Mouse (Mus musculus) spleen, postnatal 14 days (tissue): ENCODE results near the gene Gpr156.
"Not testable (repeated sequence)": the region's sequence is repeated elsewhere in the genome, so short reads cannot be mapped to it uniquely, and the experiment has no call there.

Experiments
- DNase-seq, 2 experiments: peaks; one replicate each; pipeline ENCODE4 v3.0.0; 2021 to 2022; ENCODE audit warnings: low spot score in 2 of 2

Gpr156 gene

DNA sequence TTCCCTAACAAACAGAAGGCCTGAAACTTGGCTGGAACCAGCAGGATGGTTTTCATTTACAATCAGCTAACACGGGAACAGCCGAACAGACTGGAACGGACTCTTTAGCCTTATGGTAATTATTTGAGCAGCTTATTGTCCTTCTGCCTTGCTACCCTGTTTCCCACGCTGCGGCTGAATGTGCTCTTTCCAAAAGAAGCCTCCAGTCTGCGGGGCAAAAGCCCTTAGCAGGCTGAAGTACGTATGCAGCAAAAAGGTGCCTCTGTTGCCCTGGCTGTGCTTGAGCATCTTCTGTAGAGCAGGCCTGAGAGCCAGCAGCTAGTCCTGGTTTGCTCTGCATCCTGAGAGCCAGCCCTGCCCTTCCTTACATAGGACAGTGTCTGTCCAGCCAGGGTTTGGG lies 83.9 kb downstream of the Gpr156 start:
- DNase-seq, result no peak

DNA sequence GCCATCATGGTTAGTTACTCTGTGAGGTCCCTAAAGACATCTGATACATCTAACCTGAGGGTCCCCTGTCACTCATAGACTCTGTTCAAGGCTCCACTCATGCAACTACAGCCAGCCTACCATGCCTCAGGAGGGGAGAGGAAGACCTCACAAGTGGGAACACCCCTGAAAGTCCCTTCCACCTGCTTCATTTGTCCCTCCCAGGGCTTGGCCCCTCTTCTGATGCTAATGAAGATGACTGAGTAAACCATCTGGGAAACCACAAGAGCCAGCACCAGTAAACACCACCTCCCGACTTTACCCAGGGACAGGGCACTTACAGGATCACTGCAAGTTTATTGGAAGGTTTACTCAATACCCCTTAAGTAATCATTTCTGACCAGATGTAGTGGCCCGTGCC lies 85.5 kb downstream of the Gpr156 start:
- DNase-seq, result no peak

DNA sequence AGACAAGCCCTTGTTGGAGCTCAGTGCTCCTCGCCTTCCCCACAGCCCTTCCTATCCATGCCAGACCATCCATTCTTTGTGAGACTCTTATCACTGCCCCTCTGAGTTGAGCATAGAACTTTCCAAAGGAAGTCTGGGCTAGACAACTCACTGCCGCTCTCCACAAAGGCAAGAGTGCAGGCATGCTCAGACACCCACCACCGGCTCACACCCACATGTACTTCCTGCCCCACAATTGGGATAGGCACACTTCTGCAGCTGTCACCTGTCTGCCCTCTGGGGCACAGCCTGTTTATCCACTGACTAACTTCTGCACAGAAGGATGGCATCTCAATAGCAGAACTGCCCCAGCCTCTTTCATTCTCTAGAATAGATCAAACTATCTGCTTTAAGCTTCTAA lies 86.2 kb downstream of the Gpr156 start:
- DNase-seq, result no peak

DNA sequence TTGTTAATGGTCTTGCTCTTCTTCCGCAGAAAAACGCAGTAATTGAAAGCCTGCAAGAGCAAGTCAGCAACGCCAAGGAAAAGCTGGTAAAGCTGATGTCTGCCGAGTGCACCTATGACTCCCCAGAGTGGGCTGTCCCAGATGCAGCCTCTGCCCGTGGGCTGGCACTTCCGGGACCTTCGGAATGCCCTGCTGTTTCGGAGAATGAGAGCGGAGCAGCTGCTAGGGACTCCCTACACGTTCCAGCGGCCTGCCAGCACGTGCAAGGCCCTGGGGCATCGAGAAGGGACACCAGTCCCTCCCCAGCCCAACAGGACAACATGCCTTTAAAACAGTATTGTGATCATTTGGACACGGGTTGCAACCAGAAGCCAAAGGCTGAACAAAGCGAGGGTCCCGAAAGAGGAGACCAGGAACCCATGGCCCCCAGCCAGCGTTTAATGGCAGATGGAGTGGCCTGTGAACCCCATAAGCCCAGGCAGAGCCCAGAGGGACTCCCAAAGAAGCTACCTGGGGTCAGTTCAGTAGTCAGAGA lies 88.3 kb downstream of the Gpr156 start:
- no peak for DNase-seq

DNA sequence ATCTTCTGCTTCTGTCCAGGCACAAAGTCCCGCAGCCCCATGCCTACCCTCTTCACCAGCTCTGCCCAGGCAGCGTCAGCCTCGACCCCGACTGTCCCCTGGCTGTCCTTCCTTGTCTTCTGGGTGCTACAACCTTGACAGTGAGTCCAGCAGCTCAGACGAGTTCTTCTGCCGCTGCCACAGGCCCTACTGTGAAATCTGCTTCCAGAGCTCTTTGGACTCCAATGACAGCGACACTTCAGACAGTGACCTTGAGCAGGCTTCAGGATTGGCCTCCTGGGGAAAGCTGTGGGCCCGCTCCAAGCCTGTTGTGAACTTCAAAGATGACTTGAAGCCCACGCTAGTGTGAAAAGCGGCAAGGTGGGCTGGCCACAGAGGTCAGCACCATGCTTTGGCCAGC lies 89.2 kb downstream of the Gpr156 start:
- DNase-seq, result no peak

DNA sequence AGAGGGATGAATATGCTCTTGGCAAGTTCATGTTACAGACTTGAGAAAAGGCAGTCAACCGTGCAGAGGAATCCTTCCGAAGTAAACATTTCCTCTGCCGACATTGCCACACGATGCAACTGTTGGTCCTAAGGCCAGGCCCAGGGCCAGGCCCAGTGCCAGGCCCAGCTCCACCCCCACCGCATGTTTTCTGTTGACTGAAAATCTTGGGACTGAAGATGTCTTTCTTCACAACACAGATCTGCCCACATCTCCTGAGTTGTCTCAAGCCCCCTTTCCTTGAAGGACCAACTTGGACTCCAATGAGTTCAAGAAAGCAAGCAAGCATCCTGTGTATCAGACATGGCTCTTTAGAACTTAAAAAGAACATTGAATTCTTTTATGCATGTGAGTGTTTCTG lies 92.1 kb downstream of the Gpr156 start:
- DNase-seq, result no peak

DNA sequence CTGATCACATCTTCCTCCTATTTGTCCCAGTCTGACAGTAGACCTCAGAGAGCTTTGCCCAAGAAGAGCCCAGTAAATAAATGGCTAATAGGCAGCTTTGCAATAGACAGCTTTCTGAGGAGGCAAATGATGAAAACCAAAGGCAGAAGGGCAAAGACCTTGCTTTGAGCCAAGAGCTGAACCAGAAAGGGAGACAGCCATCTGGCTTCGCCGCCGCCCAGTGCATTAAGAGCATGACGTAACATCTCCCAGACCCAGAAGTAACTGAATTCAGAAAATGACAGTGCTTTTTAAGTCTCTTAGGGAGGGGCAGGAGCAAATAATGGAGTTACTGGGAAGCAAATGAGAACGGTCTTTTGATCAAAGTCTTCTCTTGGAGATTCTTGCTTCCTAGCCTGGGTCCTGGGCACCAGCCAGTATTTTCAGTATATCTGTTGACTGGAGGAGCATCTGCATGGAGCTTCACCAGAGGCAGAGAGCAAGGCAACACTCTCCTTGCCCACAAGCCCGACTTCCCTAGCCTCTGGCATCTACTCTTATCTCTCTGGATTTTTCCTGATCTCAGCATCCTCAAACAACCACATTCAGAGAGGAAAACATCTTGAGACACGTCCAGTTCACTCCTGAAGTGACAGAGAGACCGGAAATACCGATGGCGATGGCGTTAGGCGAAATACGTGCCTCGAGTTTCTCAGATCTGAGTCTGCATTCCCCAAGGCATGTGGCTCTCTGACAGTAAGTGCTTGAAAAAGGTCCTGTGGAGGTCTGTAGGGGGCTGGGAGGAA lies 92.9 kb downstream of the Gpr156 start:
- no peak for DNase-seq

DNA sequence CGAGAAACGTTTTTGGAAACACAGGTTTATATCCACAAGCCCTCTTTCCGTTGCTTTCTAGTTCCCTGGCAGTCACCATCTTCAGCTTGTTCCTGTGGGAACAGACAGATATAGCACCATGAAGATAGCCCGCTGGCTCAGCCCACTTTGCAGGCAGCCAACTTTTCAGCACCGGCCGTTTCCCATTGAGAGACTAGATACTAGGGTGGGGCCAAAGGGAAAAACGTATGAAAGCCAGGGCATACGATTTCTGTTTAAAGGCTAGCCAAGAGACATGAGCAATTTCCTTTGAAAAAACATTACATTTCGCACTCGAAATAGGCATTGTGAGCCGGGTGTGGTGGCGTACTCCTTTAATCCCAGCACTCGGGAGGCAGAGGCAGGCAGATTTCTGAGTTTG lies 95.2 kb downstream of the Gpr156 start:
- DNase-seq, result no peak

DNA sequence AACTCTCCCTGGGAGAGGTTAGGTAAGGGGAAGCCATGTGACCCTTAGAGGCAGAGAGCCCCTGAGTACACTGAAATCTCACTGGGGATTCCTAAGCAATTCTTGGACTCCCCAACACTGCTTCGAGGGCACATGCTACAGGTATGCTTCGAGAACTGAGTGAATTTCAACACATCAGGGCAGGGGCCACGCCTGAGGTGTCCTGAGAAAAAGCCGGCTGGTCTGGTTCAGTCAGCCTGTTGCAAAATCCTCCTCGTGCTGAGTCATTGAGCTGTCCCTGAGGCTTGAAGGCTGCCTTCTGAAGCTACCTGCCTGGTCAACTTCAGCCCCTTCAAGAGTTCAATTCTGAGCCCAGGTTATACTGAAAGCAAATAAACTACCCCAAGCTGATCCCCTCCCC lies 96.1 kb downstream of the Gpr156 start:
- no peak for DNase-seq

DNA sequence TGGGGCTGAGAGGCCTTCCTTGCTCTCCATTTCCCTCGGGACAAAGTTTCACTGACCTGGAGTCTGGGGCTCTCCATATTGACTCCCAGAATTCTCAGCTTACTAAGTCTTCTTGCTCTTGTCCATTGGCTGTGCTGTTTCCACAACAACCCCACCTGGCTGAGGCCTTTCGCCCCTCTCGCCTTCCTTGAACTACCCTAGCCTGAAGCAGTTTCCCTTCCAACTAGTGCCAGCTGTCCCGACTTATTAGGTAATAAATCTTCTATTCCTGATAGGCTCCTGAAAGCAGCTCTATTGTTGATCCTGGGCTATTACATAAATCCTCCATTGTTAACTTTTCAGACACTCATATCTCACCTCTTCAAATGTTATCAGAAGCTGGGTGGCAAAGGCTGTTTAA lies 96.6 kb downstream of the Gpr156 start:
- DNase-seq, result no peak

DNA sequence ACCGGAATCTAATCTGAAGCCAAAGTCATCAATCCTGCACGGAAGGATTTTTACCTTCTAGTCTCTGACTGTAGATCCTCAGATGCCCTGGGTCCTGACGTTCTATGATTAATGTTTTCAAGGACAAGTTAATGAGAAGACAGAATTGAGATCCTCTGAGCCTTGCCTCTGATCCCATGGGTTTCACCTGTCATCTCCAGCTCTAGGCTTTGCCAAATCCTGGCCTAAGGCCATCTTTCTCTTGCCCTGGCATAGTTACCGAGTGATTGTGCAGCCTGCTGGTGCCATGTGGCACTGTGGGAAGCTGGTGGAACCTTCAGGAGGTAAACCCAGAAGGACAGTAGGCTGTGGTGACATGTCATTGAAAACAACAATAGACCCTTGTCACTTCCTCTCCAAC lies 98.7 kb downstream of the Gpr156 start:
- no peak for DNase-seq

DNA sequence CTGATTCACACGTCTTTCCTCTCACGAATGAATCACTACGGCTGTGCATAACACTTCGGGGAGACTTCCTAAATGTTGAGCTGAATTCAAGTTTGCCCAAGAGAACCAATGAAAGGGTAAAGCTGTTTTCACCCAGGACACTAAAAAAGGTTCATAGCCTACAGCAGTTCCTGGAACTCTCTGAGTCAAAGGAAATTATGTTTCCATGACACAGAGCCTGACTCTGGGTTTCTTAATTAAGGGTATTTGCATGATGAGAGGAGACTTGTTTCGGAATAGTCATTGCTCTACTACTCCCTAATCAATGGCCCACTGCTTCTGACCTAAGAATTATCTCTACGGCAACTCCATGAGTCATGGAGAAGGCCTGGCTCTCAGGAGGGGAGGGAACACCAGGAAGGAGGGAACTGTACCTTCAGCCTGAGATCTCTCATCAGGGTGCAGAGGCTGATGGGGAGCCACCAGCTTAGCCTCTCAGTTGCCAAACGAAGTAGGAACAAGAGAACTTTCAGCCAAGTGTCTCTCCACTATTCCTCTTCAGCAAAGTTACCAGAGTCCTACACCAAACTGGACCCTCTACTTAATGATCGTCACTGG lies 100.7 kb downstream of the Gpr156 start:
- no peak for DNase-seq

DNA sequence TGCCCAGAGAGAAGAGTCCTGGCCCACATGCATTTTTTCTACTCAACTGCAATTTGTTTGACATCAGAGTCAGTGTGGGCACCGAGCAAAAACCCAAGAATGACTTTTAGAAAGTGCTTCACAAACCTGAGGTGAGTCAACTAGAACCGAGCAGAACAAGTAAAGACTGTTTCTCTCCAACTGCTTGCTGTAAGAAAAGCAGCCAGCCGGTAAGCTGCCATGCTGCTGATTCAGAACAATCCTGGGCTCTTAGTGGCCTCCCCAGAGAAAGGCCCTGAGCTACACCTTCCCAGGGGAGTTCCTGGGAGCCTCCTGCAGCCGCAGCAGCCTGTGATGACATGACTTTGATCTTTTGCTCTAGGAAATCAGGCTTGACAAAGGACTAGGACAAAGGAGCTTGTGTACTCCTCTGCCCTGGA lies 101.7 kb downstream of the Gpr156 start:
- no peak for DNase-seq

DNA sequence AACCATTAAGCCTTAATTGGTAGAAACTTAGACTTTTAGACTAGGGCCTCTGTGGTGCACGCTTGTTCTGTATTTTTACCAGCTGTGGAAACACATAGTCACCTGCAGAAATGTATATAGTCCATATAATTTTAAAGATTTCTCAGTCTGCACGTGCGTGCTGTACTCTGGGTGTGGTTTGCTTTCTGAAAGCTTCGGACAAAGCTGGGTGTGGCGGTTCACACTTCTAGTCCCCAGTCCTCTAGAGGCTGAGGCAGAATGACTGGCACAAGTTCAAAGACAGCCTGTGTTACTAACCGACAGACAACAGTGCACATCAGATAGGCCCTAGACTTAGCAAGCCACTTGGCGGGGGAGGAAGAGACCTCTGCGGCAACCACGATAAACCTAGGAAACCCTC lies 116.3 kb downstream of the Gpr156 start:
- DNase-seq, result no peak

DNA sequence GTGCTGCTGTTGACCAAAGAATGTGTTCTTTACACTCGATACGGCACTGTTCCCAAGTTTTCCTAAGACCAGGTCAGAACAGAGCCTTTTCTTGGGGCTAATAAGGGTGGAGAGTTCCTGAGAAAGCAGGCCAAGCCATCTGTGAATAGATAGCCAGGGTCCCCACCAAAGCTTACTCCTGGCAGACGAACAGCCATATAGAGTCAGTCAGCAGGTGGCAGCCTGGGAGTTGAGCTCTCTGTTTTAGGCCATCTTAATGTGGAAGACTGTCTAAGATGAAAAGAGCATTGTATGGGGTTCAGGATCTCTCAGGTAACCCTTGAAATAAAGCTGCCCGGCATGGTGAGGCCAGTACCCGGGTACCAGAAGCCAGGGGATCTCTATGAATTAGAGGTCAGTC lies 116.8 kb downstream of the Gpr156 start:
- DNase-seq, result no peak

DNA sequence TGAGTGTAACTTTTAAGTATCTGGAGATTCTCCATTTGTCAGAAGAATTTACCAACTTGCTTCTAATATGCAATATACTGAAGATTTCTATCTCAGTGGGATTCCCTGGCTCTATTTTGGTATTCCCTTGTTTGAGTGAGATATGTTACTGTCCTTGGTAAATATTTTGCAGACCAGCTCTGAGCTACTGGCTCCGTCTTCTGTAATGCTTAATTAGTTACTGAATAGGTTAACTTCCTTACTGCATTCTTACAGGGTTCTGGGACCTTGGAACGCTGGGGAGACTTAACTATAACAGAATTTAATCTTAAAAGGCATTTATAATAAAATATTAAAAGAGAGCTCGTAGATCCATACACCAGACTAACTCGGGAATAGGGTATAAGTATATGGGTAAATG lies 121.8 kb downstream of the Gpr156 start:
- DNase-seq, result not testable (repeated sequence)

DNA sequence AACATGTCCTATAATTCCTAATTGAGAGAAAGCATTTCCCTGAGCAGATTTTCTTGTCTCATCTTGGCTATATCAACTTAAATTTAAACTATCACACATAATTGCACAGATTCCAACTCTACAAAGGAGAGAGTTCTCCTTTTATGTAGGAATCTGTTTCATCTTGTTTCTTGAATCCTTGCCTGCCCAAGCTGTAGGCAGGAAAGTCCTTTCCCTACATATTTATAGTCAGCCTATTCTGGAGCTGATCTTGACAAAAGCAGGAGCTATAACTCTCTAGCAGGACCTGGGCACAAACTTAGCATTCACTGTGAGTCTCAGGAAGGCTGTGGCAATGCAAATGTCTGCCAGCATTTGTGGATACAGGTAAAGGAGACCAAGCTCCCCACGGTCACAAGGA lies 125.9 kb downstream of the Gpr156 start:
- no peak for DNase-seq

DNA sequence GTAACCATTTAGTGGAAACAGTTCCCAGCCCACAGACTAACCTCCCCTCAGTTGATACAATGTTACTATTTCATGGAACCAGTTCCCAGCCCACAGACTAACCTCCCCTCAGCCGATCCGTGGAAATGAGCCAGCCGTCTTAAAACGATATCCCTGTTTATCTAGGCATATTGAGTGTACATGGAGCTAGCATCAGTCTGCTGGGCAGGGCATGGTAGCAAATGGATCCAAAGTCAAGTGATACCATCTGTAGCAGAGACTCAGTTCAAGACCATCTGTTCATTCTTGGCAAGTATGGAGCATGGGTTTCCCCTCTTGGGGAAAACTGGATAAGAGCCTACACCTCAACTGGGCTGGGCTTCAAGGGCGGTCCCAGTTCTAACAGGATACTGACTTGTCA lies 128.3 kb downstream of the Gpr156 start:
- no peak for DNase-seq

DNA sequence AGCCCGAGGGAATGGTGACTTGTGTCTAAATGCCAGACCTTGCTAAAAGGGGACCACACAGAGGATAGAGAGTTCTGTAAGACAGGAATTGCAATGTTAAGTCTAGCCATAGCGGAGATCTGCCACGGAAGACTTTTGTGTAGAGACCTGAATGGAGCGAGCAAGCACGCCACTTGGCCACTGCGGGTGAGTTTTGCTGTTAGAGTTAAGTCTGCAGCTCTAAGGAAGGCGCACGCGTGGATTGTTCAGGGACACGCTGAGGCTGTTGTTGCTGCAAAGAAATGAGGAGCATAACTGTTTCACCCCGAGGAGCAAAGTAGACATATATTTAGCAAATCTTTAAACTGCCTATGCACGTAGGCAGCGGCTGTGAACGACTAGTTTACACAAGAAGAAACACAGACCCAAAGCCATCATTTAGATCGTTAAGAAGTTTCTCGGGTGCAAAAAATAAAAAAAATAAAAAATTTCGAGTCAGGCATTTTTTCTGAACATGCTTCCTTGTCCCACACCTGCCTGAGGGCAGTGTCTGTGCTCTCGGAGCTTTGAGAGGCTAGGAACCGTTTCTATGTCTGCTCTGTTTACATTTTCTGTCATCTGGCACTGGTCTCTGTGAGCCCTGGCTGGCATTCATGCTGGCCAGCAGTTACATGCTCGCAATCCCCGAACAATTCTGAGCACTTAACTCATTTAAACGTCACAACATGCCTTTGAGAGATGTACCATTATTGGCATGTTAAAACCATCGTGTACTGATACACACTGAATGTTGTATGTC lies 131.7 kb downstream of the Gpr156 start:
- no peak for DNase-seq
